Mouse (Mus musculus) limb, embryonic 13.5 days (tissue): ENCODE measurements around the gene Srcap. TPM values are rescaled to one million over a fixed set of nuclear protein-coding genes. Genes with fewer than 3 reads are reported as not detected.
A peak's percentile ranks its signal among the peaks of the same experiment; 100 is the strongest.

Source experiments
- ATAC-seq: fragments of 200-750 bp; cut with Nextera tagmentation; 2 replicates; pipeline ENCODE4 v1.8.0; 2017; ENCODE audit warnings: low read depth, moderate number of reproducible peaks, moderate TSS enrichment; ENCODE audit not compliant: low FRiP score
- H3K27ac ChIP-seq: fragments of 300-500 bp; sonication (generic); 2 replicates; pipeline ENCODE4 v1.5.1; 2015; ENCODE audit warnings: inconsistent platforms, mild to moderate bottlenecking, moderate library complexity
- H3K27me3 ChIP-seq: fragments of 300-500 bp; sonication (generic); 2 replicates; pipeline ENCODE4 v1.6.1; 2015; ENCODE audit warnings: mild to moderate bottlenecking, inconsistent platforms
- H3K36me3 ChIP-seq: fragments of 300-500 bp; sonication (generic); 2 replicates; pipeline ENCODE4 v1.6.1; 2015; ENCODE audit warnings: inconsistent platforms, mild to moderate bottlenecking, moderate library complexity
- H3K4me1 ChIP-seq: fragments of 300-500 bp; sonication (generic); 2 replicates; pipeline ENCODE4 v1.6.1; 2015; ENCODE audit warnings: inconsistent platforms
- H3K4me2 ChIP-seq: fragments of 300-500 bp; sonication (generic); replicated peaks from 2 replicates; pipeline ENCODE4 v1.6.1; 2015; ENCODE audit warnings: inconsistent platforms, mild to moderate bottlenecking, moderate library complexity
- H3K4me3 ChIP-seq: fragments of 300-500 bp; sonication (generic); 2 replicates; pipeline ENCODE4 v1.5.1; 2015; ENCODE audit warnings: moderate library complexity, mild to moderate bottlenecking, inconsistent platforms
- H3K9ac ChIP-seq: fragments of 300-500 bp; sonication (generic); 2 replicates; pipeline ENCODE4 v1.6.1; 2015; ENCODE audit warnings: mild to moderate bottlenecking, inconsistent platforms
- H3K9me3 ChIP-seq: fragments of 300-500 bp; sonication (generic); 2 replicates; pipeline ENCODE4 v1.6.1; 2016; ENCODE audit warnings: inconsistent platforms
- WGBS: fragments of 180-500 bp; shearing (Covaris S2); methylation state at CpG from one replicate; pipeline ENCODE4 v1.1.7; 2015; 5-methylcytosine and 5-hydroxymethylcytosine counted together
- polyA plus RNA-seq: library from polyadenylated mRNA; unstranded; fragments of >200 nt; fragmentation: Nextera tagmentation; extraction: Ambion mirVana; gene quantifications from 2 replicates; pipeline ENCODE4 v1.2.1, GENCODE M21; 2015

The Srcap gene
- polyA plus RNA-seq, 1 experiment from 2014 or later = 49.7 TPM

- Histone ChIP-seq H3K27ac (no peak overlapping the region), H3K36me3 (peaks cover 75% of the 10 kb centered on the region), H3K27me3 (no peaks in the 10 kb centered on the region), H3K9ac (no peak overlapping the region), H3K4me2 (no peak overlapping the region), H3K9me3 (no peaks in the 10 kb centered on the region), H3K4me3 (no peak overlapping the region), H3K4me1 (no peaks in the 10 kb centered on the region)
- 90% methylated on average over 15 of the region's 15 CpGs for WGBS
- ATAC-seq = no peak
Observed at GRCm38 (mm10) chr7:127549116-127549835, 37.5 kb downstream of the Srcap start.

GRCm38 (mm10) chr7:127551558-127551957 lies 39.8 kb downstream of the Srcap start:
- Histone ChIP-seq H3K4me3 (no peak overlapping the region), H3K27ac (no peak overlapping the region), H3K9me3 (no peaks in the 10 kb centered on the region), H3K27me3 (no peaks in the 10 kb centered on the region), H3K4me1 (no peaks in the 10 kb centered on the region), H3K36me3 (peaks cover 77% of the 10 kb centered on the region), H3K9ac (no peak overlapping the region), H3K4me2 (no peak overlapping the region)
- no peak for ATAC-seq
- 95% methylated on average over 8 of the region's 8 CpGs for WGBS

- Histone ChIP-seq H3K9ac (no peak overlapping the region), H3K4me2 (no peak overlapping the region), H3K36me3 (peaks cover 85% of the 10 kb centered on the region), H3K27ac (no peak overlapping the region), H3K4me3 (no peak overlapping the region), H3K27me3 (no peaks in the 10 kb centered on the region), H3K4me1 (peaks cover 4% of the 10 kb centered on the region; the same call in 1 of the 2 replicates), H3K9me3 (no peaks in the 10 kb centered on the region)
- WGBS = 96% methylated on average over 11 of the region's 11 CpGs
- ATAC-seq = no peak
Observed at GRCm38 (mm10) chr7:127560580-127560979, 48.8 kb downstream of the Srcap start.

- peaks cover 4% of the 10 kb centered on the region; the same call in 1 of the 2 replicates for H3K4me1 ChIP-seq
- no peaks in the 10 kb centered on the region for H3K27me3 ChIP-seq
- no peak within 1 kb of the TSS for H3K9ac ChIP-seq
- WGBS = 90% methylated on average over 5 of the region's 5 CpGs
- H3K36me3 ChIP-seq = peaks cover 84% of the 10 kb centered on the region
- H3K27ac ChIP-seq = no peak within 1 kb of the TSS
- no peaks in the 10 kb centered on the region for H3K9me3 ChIP-seq
- ATAC-seq = no peak
- H3K4me2 ChIP-seq = no peak within 1 kb of the TSS
- H3K4me3 ChIP-seq = no peak within 1 kb of the TSS
Observed at GRCm38 (mm10) chr7:127561340-127561858, 49.6 kb downstream of the Srcap start, which contains the start of gene Tmem265. Tmem265 (plus strand) TSS chr7:127561390.

GRCm38 (mm10) chr7:127564381-127565150 lies 52.8 kb downstream of the Srcap start:
- no peak overlapping the region for H3K4me2 ChIP-seq
- no peak for ATAC-seq
- no peaks in the 10 kb centered on the region for H3K9me3 ChIP-seq
- H3K4me1 ChIP-seq = peaks cover 4% of the 10 kb centered on the region; the same call in 1 of the 2 replicates
- no peak overlapping the region for H3K27ac ChIP-seq
- no peak overlapping the region for H3K4me3 ChIP-seq
- no peak overlapping the region for H3K9ac ChIP-seq
- no peaks in the 10 kb centered on the region for H3K27me3 ChIP-seq
- WGBS = 81% methylated on average over 6 of the region's 6 CpGs
- H3K36me3 ChIP-seq = peaks cover 72% of the 10 kb centered on the region

- Histone ChIP-seq H3K9ac (peak within 1 kb of the TSS; percentile 83), H3K4me2 (peak within 1 kb of the TSS; percentile 97), H3K27me3 (no peaks in the 10 kb centered on the region), H3K4me1 (peaks cover 22% of the 10 kb centered on the region), H3K4me3 (peak within 1 kb of the TSS; percentile 85), H3K27ac (peak within 1 kb of the TSS; percentile 76), H3K9me3 (no peaks in the 10 kb centered on the region), H3K36me3 (peaks cover 24% of the 10 kb centered on the region)
- under 1% methylated on average over 17 of the region's 17 CpGs for whole genome bisulfite sequencing
- ATAC-seq = peak; percentile 98
Observed at GRCm38 (mm10) chr7:127572895-127573471, 61.2 kb downstream of the Srcap start, which contains the start of gene Phkg2. Phkg2 (plus strand) TSS chr7:127573340.

- Histone ChIP-seq H3K4me3 (peak overlapping the region; percentile 85), H3K27ac (peak overlapping the region; percentile 61; the same call in 1 of the 2 replicates), H3K4me2 (peak overlapping the region; percentile 97), H3K36me3 (peaks cover 29% of the 10 kb centered on the region), H3K27me3 (no peaks in the 10 kb centered on the region), H3K9ac (peak overlapping the region; percentile 83), H3K4me1 (peaks cover 22% of the 10 kb centered on the region), H3K9me3 (no peaks in the 10 kb centered on the region)
- WGBS = 0% methylated on average over 19 of the region's 28 CpGs
- ATAC-seq = peak; percentile 70
Observed at GRCm38 (mm10) chr7:127573503-127574008, 61.8 kb downstream of the Srcap start.

GRCm38 (mm10) chr7:127574115-127574514 lies 62.3 kb downstream of the Srcap start:
- Histone ChIP-seq H3K27me3 (no peaks in the 10 kb centered on the region), H3K27ac (no peak overlapping the region), H3K9me3 (no peaks in the 10 kb centered on the region), H3K4me2 (peak overlapping the region; percentile 97), H3K36me3 (peaks cover 27% of the 10 kb centered on the region), H3K4me1 (peaks cover 22% of the 10 kb centered on the region), H3K4me3 (peak overlapping the region; percentile 85), H3K9ac (peak overlapping the region; percentile 83)
- WGBS = 17% methylated on average over 7 of the region's 7 CpGs
- ATAC-seq = no peak

GRCm38 (mm10) chr7:127583260-127583659 lies 71.5 kb downstream of the Srcap start:
- WGBS = 91% methylated on average over 6 of the region's 6 CpGs
- Histone ChIP-seq H3K27ac (no peak overlapping the region), H3K4me1 (peaks cover 10% of the 10 kb centered on the region), H3K9ac (no peak overlapping the region), H3K4me3 (no peak overlapping the region), H3K4me2 (no peak overlapping the region), H3K36me3 (peaks cover 63% of the 10 kb centered on the region), H3K27me3 (no peaks in the 10 kb centered on the region), H3K9me3 (no peaks in the 10 kb centered on the region)
- no peak for ATAC-seq

- H3K27me3 ChIP-seq = no peaks in the 10 kb centered on the region
- H3K27ac ChIP-seq = no peak overlapping the region
- no peak overlapping the region for H3K9ac ChIP-seq
- no peak for ATAC-seq
- peaks cover 18% of the 10 kb centered on the region for H3K4me1 ChIP-seq
- 78% methylated on average over 7 of the region's 7 CpGs for WGBS
- H3K9me3 ChIP-seq = no peaks in the 10 kb centered on the region
- no peak overlapping the region for H3K4me2 ChIP-seq
- no peak overlapping the region for H3K4me3 ChIP-seq
- peaks cover 53% of the 10 kb centered on the region for H3K36me3 ChIP-seq
Observed at GRCm38 (mm10) chr7:127585031-127585430, 73.2 kb downstream of the Srcap start.

- H3K4me1 ChIP-seq = peaks cover 18% of the 10 kb centered on the region
- no peak overlapping the region for H3K4me3 ChIP-seq
- H3K27ac ChIP-seq = no peak overlapping the region
- no peaks in the 10 kb centered on the region for H3K27me3 ChIP-seq
- no peak overlapping the region for H3K4me2 ChIP-seq
- WGBS = 89% methylated on average over 6 of the region's 6 CpGs
- no peak overlapping the region for H3K9ac ChIP-seq
- no peak for ATAC-seq
- H3K9me3 ChIP-seq = no peaks in the 10 kb centered on the region
- H3K36me3 ChIP-seq = peaks cover 54% of the 10 kb centered on the region
Observed at GRCm38 (mm10) chr7:127586149-127586548, 74.4 kb downstream of the Srcap start.
